Mouse (Mus musculus) neutrophil, adult 5-6 weeks (primary cell): Measurements from ENCODE around the gene Atp5s. TPM values are rescaled to one million over a fixed set of nuclear protein-coding genes. Genes with fewer than 3 reads are reported as not detected.

Experiments used
- total RNA-seq: library from RNA; stranded (forward); fragments of 200-1000 nt; gene quantifications from 2 replicates; pipeline ENCODE4 v1.2.3, GENCODE M21; 2017

Gene Atp5s
- total RNA-seq, 1 experiment from 2014 or later: 11.5 TPM

Other genes starting within 250 kb of the Atp5s start
- gene Vcpkmt, start 141.9 kb upstream of the Atp5s start, total RNA-seq: 10.1 and 11.5 TPM in 2 replicates
- gene Sos2, start 43.1 kb upstream of the Atp5s start, total RNA-seq: 77.1 and 83.1 TPM in 2 replicates
- gene L2hgdh, start 77 bp upstream of the Atp5s start, total RNA-seq: 3.6 and 5.4 TPM in 2 replicates
- gene Cdkl1, start 66.3 kb downstream of the Atp5s start, total RNA-seq: 12.0 and 18.6 TPM in 2 replicates
- 1.5 and 2.2 TPM in 2 replicates for gene Atl1, start 167.7 kb downstream of the Atp5s start, total RNA-seq
- 40.6 and 46.7 TPM in 2 replicates for gene Map4k5, start 168.2 kb downstream of the Atp5s start, total RNA-seq